Mouse (Mus musculus) kidney, embryonic 15.5 days (tissue): Measurements from ENCODE around the gene Ddr2. TPM values are rescaled to one million over a fixed set of nuclear protein-coding genes. Genes with fewer than 3 reads are reported as not detected.
A peak's percentile ranks its signal among the peaks of the same experiment; 100 is the strongest.

ENCODE experiments used
- ATAC-seq: fragments of 200-750 bp; cut with Nextera tagmentation; replicated peaks from 2 replicates; pipeline ENCODE4 v1.8.0; 2017; ENCODE audit warnings: moderate TSS enrichment; ENCODE audit not compliant: low FRiP score
- H3K27ac ChIP-seq: fragments of 300-500 bp; sonication (generic); 2 replicates; pipeline ENCODE4 v1.5.1; 2015; ENCODE audit warnings: mild to moderate bottlenecking, inconsistent platforms
- H3K27me3 ChIP-seq: fragments of 300-500 bp; sonication (generic); 2 replicates; pipeline ENCODE4 v1.6.1; 2015; ENCODE audit warnings: inconsistent platforms
- H3K36me3 ChIP-seq: fragments of 300-500 bp; sonication (generic); 2 replicates; pipeline ENCODE4 v1.6.1; 2015; ENCODE audit warnings: inconsistent platforms
- H3K4me1 ChIP-seq: fragments of 300-500 bp; sonication (generic); 2 replicates; pipeline ENCODE4 v1.6.1; 2015; ENCODE audit warnings: inconsistent platforms
- H3K4me2 ChIP-seq: fragments of 300-500 bp; sonication (generic); 2 replicates; pipeline ENCODE4 v1.6.1; 2015; ENCODE audit warnings: moderate library complexity, mild to moderate bottlenecking, inconsistent platforms
- H3K4me3 ChIP-seq: fragments of 300-500 bp; sonication (generic); replicated peaks from 2 replicates; pipeline ENCODE4 v1.5.1; 2015; ENCODE audit warnings: mild to moderate bottlenecking, inconsistent platforms
- H3K9ac ChIP-seq: fragments of 300-500 bp; sonication (generic); 2 replicates; pipeline ENCODE4 v1.6.1; 2015; ENCODE audit warnings: mild to moderate bottlenecking, inconsistent platforms
- H3K9me3 ChIP-seq: fragments of 300-500 bp; sonication (generic); replicated peaks from 2 replicates; pipeline ENCODE4 v1.6.1; 2016; ENCODE audit warnings: inconsistent platforms
- WGBS: fragments of 180-500 bp; shearing (Covaris S2); methylation state at CpG from one replicate; pipeline ENCODE4 v1.1.7; 2015; ENCODE audit warnings: mixed read lengths; 5-methylcytosine and 5-hydroxymethylcytosine counted together
- polyA plus RNA-seq: library from polyadenylated mRNA; unstranded; fragments of >200 nt; fragmentation: Nextera tagmentation; extraction: Ambion mirVana; gene quantifications from 2 replicates; pipeline ENCODE4 v1.2.1, GENCODE M21; 2015

Ddr2 gene
- polyA plus RNA-seq, 1 experiment from 2014 or later: 35.0 TPM

- no peak for ATAC-seq
- WGBS: 64% methylated on average over 1 of the region's 1 CpGs
- no peak overlapping the region for H3K4me2 ChIP-seq
Measured at GRCm38 (mm10) chr1:170080907-170081306, 29.7 kb downstream of the Ddr2 start.

GRCm38 (mm10) chr1:170079465-170079864 is 31.1 kb downstream of the Ddr2 start:
- 79% methylated on average over 2 of the region's 2 CpGs for WGBS
- H3K4me2 ChIP-seq: no peak overlapping the region
- H3K27me3 ChIP-seq: no peaks in the 10 kb centered on the region
- ATAC-seq: no peak
- H3K4me1 ChIP-seq: no peaks in the 10 kb centered on the region
- H3K27ac ChIP-seq: no peak overlapping the region
- H3K36me3 ChIP-seq: no peaks in the 10 kb centered on the region
- H3K9me3 ChIP-seq: no peaks in the 10 kb centered on the region
- no peak overlapping the region for H3K4me3 ChIP-seq
- H3K9ac ChIP-seq: no peak overlapping the region

More at GRCm38 (mm10) chr1:170080907-170081306, 29.7 kb downstream of the Ddr2 start:
- Histone ChIP-seq H3K36me3 (no peaks in the 10 kb centered on the region), H3K9ac (no peak overlapping the region), H3K9me3 (no peaks in the 10 kb centered on the region), H3K4me1 (no peaks in the 10 kb centered on the region), H3K4me3 (no peak overlapping the region), H3K27ac (no peak overlapping the region), H3K27me3 (no peaks in the 10 kb centered on the region)

GRCm38 (mm10) chr1:170076339-170076738 is 34.2 kb downstream of the Ddr2 start:
- no peaks in the 10 kb centered on the region for H3K9me3 ChIP-seq

GRCm38 (mm10) chr1:170073768-170074167 is 36.8 kb downstream of the Ddr2 start:
- Histone ChIP-seq H3K4me3 (no peak overlapping the region), H3K27ac (no peak overlapping the region), H3K4me2 (no peak overlapping the region), H3K27me3 (no peaks in the 10 kb centered on the region), H3K36me3 (no peaks in the 10 kb centered on the region), H3K9me3 (no peaks in the 10 kb centered on the region), H3K9ac (no peak overlapping the region), H3K4me1 (no peaks in the 10 kb centered on the region)
- WGBS: 75% methylated on average over 8 of the region's 8 CpGs
- ATAC-seq: no peak

More at GRCm38 (mm10) chr1:170076339-170076738, 34.2 kb downstream of the Ddr2 start:
- H3K27me3 ChIP-seq: no peaks in the 10 kb centered on the region
- no peak for ATAC-seq
- no peak overlapping the region for H3K4me2 ChIP-seq
- H3K36me3 ChIP-seq: no peaks in the 10 kb centered on the region
- no peak overlapping the region for H3K27ac ChIP-seq
- H3K4me3 ChIP-seq: no peak overlapping the region
- WGBS: 83% methylated on average over 5 of the region's 5 CpGs
- no peak overlapping the region for H3K9ac ChIP-seq
- H3K4me1 ChIP-seq: no peaks in the 10 kb centered on the region

- ATAC-seq: no peak
- no peak overlapping the region for H3K9ac ChIP-seq
- H3K4me1 ChIP-seq: peaks cover 15% of the 10 kb centered on the region
- no peaks in the 10 kb centered on the region for H3K9me3 ChIP-seq
- no peak overlapping the region for H3K4me3 ChIP-seq
- no peaks in the 10 kb centered on the region for H3K27me3 ChIP-seq
- H3K36me3 ChIP-seq: no peaks in the 10 kb centered on the region
- H3K27ac ChIP-seq: no peak overlapping the region
- no peak overlapping the region for H3K4me2 ChIP-seq
- 87% methylated on average over 5 of the region's 5 CpGs for WGBS
Measured at GRCm38 (mm10) chr1:170069143-170069542, 41.4 kb downstream of the Ddr2 start.

- Histone ChIP-seq H3K9ac (no peak overlapping the region), H3K27ac (no peak overlapping the region), H3K4me3 (no peak overlapping the region), H3K4me2 (no peak overlapping the region), H3K36me3 (no peaks in the 10 kb centered on the region), H3K4me1 (peaks cover 29% of the 10 kb centered on the region), H3K9me3 (no peaks in the 10 kb centered on the region), H3K27me3 (no peaks in the 10 kb centered on the region)
- ATAC-seq: peak; percentile 50; the same call in 1 of the 2 replicates
- 39% methylated on average over 2 of the region's 2 CpGs for WGBS
Measured at GRCm38 (mm10) chr1:170065931-170066330, 44.6 kb downstream of the Ddr2 start.

- Histone ChIP-seq H3K9ac (no peak overlapping the region), H3K27ac (peak overlapping the region; percentile 59; the same call in 1 of the 2 replicates), H3K4me1 (peaks cover 33% of the 10 kb centered on the region), H3K27me3 (no peaks in the 10 kb centered on the region), H3K4me2 (no peak overlapping the region), H3K36me3 (no peaks in the 10 kb centered on the region), H3K4me3 (no peak overlapping the region), H3K9me3 (no peaks in the 10 kb centered on the region)
- ATAC-seq: no peak
- 61% methylated on average over 8 of the region's 8 CpGs for WGBS
Measured at GRCm38 (mm10) chr1:170065009-170065408, 45.6 kb downstream of the Ddr2 start.

- peak; percentile 90 for ATAC-seq
- peak overlapping the region; percentile 59 for H3K27ac ChIP-seq
- 0 out of 2 replicates have a peak overlapping the region, but pooled peaks have one; percentile 4 for H3K4me2 ChIP-seq
- no peaks in the 10 kb centered on the region for H3K9me3 ChIP-seq
- H3K9ac ChIP-seq: no peak overlapping the region
- WGBS: 17% methylated on average over 9 of the region's 9 CpGs
- H3K36me3 ChIP-seq: no peaks in the 10 kb centered on the region
- peaks cover 33% of the 10 kb centered on the region for H3K4me1 ChIP-seq
- no peaks in the 10 kb centered on the region for H3K27me3 ChIP-seq
- no peak overlapping the region for H3K4me3 ChIP-seq
Measured at GRCm38 (mm10) chr1:170064083-170064494, 46.5 kb downstream of the Ddr2 start.

GRCm38 (mm10) chr1:170060214-170060613 is 50.3 kb downstream of the Ddr2 start:
- Histone ChIP-seq H3K9ac (no peak overlapping the region), H3K4me3 (no peak overlapping the region), H3K36me3 (no peaks in the 10 kb centered on the region), H3K27me3 (no peaks in the 10 kb centered on the region), H3K27ac (no peak overlapping the region), H3K9me3 (no peaks in the 10 kb centered on the region), H3K4me2 (no peak overlapping the region), H3K4me1 (peaks cover 50% of the 10 kb centered on the region)
- no peak for ATAC-seq
- 65% methylated on average over 3 of the region's 3 CpGs for WGBS

- H3K9ac ChIP-seq: no peak overlapping the region
- H3K4me1 ChIP-seq: peaks cover 41% of the 10 kb centered on the region
- ATAC-seq: no peak
- H3K27me3 ChIP-seq: no peaks in the 10 kb centered on the region
- H3K9me3 ChIP-seq: no peaks in the 10 kb centered on the region
- H3K4me3 ChIP-seq: no peak overlapping the region
- H3K36me3 ChIP-seq: no peaks in the 10 kb centered on the region
- H3K27ac ChIP-seq: no peak overlapping the region
- H3K4me2 ChIP-seq: no peak overlapping the region
- 86% methylated on average over 9 of the region's 9 CpGs for WGBS
Measured at GRCm38 (mm10) chr1:170059347-170059746, 51.2 kb downstream of the Ddr2 start.

GRCm38 (mm10) chr1:170058051-170058450 is 52.5 kb downstream of the Ddr2 start:
- Histone ChIP-seq H3K36me3 (no peaks in the 10 kb centered on the region), H3K4me3 (no peak overlapping the region), H3K9ac (no peak overlapping the region), H3K4me2 (no peak overlapping the region), H3K9me3 (no peaks in the 10 kb centered on the region), H3K27ac (no peak overlapping the region), H3K4me1 (peaks cover 32% of the 10 kb centered on the region), H3K27me3 (no peaks in the 10 kb centered on the region)
- no peak for ATAC-seq
- 69% methylated on average over 11 of the region's 11 CpGs for WGBS

GRCm38 (mm10) chr1:170057607-170058006 is 53.0 kb downstream of the Ddr2 start:
- no peak overlapping the region for H3K27ac ChIP-seq
- H3K4me3 ChIP-seq: no peak overlapping the region
- H3K27me3 ChIP-seq: no peaks in the 10 kb centered on the region
- H3K4me1 ChIP-seq: peaks cover 32% of the 10 kb centered on the region
- H3K9ac ChIP-seq: no peak overlapping the region
- no peak for ATAC-seq
- H3K36me3 ChIP-seq: no peaks in the 10 kb centered on the region
- no peak overlapping the region for H3K4me2 ChIP-seq
- WGBS: 62% methylated on average over 7 of the region's 7 CpGs
- no peaks in the 10 kb centered on the region for H3K9me3 ChIP-seq

GRCm38 (mm10) chr1:170056921-170057320 is 53.6 kb downstream of the Ddr2 start:
- Histone ChIP-seq H3K27ac (no peak overlapping the region), H3K4me1 (peaks cover 32% of the 10 kb centered on the region), H3K27me3 (no peaks in the 10 kb centered on the region), H3K4me2 (no peak overlapping the region), H3K4me3 (no peak overlapping the region), H3K36me3 (no peaks in the 10 kb centered on the region), H3K9me3 (no peaks in the 10 kb centered on the region), H3K9ac (no peak overlapping the region)
- 70% methylated on average over 3 of the region's 3 CpGs for WGBS
- no peak for ATAC-seq
